Mouse (Mus musculus) mammary gland, adult 2 months (tissue): ENCODE data around the gene Prpf38a. TPM values are rescaled to one million over a fixed set of nuclear protein-coding genes. Genes with fewer than 3 reads are reported as not detected.

ENCODE experiments used
- polyA plus RNA-seq: library from polyadenylated mRNA; depleted of rRNA; stranded (reverse); fragments of >200 nt; gene quantifications from 2 replicates; pipeline ENCODE4 v1.2.3, GENCODE M21; 2012; ENCODE audit warnings: low replicate concordance; rRNA removed

Prpf38a gene
- polyA plus RNA-seq = 2.0 and 4.0 TPM in 2 replicates

DNA sequence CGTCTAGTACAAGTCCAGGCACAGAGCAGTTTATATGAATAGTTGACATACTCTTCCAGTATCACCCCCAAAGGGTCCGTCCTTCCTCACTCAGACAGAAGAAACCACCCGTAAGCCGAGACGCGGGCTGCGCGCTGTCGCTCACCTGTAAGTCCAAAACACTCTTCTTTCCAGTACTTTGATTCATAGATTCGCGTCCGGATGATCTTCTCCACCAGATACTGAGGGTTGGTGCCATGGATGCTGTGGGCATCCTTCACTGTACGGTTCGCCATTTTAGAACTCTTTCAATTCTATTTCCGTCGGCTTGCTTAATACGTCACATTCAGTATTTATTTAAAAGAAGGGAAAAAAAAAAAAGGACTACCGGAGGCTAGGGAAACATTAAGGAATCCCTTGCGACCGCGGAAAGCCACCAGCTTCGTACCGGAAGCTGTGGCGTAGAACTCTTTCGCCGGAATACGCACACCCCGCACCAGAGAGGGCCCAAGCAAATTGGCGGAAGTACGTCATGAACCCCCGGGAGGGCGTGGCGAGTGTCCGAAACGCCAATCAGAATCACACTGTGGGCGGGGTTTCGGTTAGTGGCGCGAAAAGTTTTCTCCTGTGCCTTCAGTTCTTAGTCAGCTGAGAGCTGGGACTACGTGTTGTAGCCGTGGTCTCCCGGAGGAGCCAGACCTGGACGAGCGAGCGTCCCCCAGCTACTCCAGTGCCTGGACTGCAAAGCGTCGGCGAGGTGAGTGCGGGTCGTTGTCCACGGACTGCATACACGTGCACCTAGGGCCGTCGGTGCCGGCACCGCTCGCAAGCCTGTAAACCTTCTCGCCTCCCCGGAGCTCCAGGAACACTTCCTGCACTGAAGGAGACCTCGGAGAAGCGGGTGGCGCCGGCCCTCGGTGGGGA lies at the start of gene Prpf38a, which contains the start of gene Orc1:
Gene Prpf38a, minus strand, starts transcription at position 497 of the 903 bp plus-strand sequence.
Gene Orc1, plus strand, starts transcription at position 584 of the 903 bp plus-strand sequence.

DNA sequence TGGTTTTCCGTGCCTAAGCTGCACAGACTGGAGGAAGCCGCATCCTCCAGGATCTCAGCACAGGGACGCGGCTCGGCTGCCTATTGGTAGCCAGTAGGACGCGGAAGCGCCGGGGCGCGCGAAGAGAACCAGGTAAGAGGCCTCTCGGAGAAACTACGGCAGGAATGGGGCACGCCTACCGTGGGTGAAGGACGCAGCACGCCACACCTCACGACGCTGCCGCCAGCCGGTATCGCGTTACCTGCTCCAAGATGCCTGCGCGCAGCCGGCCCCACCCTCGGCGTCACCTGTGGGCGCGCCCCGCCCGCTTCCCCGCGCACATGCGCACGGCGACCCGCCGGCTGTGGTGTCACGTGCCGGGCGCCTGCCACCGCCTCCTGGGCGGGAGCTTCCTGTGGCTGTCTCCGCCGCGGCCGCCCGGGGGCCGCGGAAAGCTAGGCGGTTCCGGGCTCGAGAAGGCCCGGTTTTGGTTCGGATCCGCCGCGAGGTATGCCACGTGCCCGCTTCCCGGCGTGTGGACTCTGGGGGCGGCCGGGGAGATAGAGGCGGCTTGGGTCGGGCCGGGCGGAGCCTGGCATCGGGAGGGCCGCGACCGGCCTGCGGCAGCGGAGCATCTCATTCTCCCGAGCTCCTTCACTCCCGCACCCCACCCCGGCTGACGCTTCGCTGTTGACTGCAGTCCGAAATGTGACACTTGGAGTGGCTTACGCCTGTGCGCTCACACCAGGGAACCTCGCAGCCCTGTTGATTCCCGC lies 40.6 kb upstream of the Prpf38a start, which contains the start of gene Cc2d1b:
Gene Cc2d1b, plus strand, starts transcription at position 354 of the 755 bp plus-strand sequence.

Other genes starting within 250 kb of the Prpf38a start
- not detected in 2 replicates for gene Shisal2a, start 196.0 kb downstream of the Prpf38a start, polyA plus RNA-seq
- gene Gpx7, start 172.4 kb downstream of the Prpf38a start, polyA plus RNA-seq = 23.9 and 33.6 TPM in 2 replicates
- gene Tut4, start 119.9 kb downstream of the Prpf38a start, polyA plus RNA-seq = 43.5 and 52.0 TPM in 2 replicates
- 0.11 and 0.17 TPM in 2 replicates for gene Orc1, start 87 bp upstream of the Prpf38a start, polyA plus RNA-seq
- 30.7 and 34.0 TPM in 2 replicates for gene Cc2d1b, start 40.6 kb upstream of the Prpf38a start, polyA plus RNA-seq
- gene 3110021N24Rik, start 140.3 kb upstream of the Prpf38a start, polyA plus RNA-seq = 0.11 TPM in 1 of 2 replicates, not detected in the other
- gene Zfyve9, start 201.5 kb upstream of the Prpf38a start, polyA plus RNA-seq = 3.3 and 6.3 TPM in 2 replicates